Mouse (Mus musculus): ENCODE measurements around the gene Fhl4.

Gene Fhl4

DNA sequence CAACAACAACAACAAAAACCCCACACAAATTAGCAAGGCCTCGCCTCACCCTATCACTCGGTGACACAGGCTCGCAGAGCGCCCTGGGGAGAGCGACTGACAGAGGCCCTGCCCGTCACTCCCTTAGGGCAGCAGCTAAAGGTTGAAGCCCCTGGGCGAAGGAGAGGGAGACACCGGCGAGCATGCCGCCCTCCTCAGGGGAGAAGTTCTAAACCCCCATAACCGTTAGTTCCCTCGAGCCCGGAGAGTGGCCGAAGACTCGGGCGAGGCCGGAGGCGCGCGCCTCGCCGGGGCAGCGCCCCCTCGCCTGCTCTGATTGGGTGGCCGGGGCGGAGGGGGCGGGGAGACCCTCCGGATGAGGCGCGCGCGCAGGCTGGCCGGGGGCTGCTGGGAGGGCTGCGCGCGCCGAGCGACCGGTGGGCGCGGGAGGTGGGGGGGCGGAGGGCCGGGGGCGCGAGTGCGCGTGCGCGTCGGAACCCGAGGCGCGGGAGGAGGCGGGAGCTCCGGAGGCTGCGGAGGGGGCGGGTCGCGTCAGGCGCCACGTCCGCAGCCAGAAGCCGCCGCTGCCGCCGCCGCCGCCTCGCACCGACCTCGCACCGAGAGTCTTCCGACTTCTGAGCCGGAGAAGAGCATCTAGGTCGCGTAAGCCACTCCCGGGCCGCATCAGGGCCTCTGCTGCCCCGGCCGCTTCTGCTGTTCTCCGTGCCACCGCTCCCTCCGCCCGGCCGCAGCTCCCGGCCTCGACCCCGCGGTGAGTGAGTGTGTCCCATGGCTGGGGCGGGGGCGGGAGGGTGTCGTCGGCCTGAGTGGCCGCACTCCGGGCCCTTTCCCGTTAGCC is at the start of gene Fhl4, which contains the start of gene Tmem263:
TSS of gene Fhl4 (minus strand) at position 249 of the 838 bp plus-strand sequence.
TSS of gene Tmem263 (plus strand) at position 381 of the 838 bp plus-strand sequence.
- DNase-seq: peak; percentile 87

DNA sequence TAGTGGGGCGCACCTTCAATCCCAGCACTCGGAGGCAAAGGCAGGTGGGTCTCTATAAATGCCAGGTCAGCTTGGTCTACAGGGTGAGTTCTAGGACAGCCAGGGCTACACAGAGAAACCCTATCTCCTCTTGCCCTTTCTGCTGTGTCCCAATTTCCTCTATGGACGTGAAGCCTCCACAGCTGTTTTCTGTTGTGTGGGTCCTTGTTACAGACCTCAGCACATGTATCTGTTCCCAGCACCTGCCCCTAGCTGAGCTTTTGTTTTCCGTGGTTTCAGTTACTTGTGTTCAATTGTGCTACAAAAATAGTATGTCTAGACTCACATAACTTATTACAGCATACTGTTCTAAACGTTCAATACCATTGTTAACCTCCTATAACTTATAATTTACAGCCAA is 46.9 kb upstream of the Fhl4 start:
- no peak for DNase-seq

GRCm38 (mm10) chr10:85146282-85146681 is 44.0 kb upstream of the Fhl4 start:
- DNase-seq: no peak

DNA sequence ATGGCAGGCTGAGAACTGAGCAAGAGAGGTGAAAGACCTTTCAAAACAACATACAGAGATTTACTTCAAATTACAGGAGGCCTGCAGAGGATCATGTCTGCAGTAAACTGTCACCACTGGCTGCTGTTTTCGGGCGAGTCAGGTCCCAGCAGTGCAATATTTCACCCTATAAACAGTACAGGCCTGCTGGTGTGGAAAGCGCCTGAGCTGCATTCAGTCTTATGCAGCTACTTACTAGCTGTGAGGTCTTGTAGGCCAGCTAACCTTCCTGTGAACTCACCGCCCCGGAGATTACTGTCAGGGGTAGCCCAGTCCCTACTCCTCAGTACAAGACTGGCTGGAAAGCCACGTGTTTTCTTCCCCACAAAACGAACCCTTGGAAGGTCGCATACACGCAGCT is 39.2 kb upstream of the Fhl4 start:
- DNase-seq: no peak

GRCm38 (mm10) chr10:85136573-85136972 is 34.3 kb upstream of the Fhl4 start:
- DNase-seq: no peak

GRCm38 (mm10) chr10:85128453-85128852 is 26.2 kb upstream of the Fhl4 start:
- no peak for DNase-seq

GRCm38 (mm10) chr10:85127395-85128287 is 25.3 kb upstream of the Fhl4 start, which contains the start of gene Mterf2:
Mterf2 (minus strand) TSS chr10:85128027.
- DNase-seq: peak; percentile 90

DNA sequence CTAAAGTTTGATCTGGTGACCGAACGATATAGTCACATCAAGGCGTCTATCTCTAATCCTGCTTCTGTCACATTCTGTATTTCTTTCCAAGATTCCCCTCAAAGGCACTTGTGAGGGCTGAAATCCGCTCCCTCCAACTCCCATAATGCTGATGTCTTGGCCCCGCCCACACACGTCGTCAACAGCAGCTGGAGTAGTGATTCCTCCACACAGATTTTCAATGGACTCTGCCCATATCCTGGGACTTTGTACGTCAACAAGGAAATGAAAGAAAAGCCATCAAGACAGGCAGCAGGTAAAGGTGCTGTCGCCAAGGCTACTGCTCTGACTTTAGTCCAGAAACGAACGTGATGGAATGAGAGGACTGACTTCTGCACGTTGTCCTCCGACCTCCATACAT is 22.9 kb upstream of the Fhl4 start:
- DNase-seq: no peak

- DNase-seq: no peak
These were observed 12.1 kb upstream of the Fhl4 start for GRCm38 (mm10) chr10:85114409-85114808.

DNA sequence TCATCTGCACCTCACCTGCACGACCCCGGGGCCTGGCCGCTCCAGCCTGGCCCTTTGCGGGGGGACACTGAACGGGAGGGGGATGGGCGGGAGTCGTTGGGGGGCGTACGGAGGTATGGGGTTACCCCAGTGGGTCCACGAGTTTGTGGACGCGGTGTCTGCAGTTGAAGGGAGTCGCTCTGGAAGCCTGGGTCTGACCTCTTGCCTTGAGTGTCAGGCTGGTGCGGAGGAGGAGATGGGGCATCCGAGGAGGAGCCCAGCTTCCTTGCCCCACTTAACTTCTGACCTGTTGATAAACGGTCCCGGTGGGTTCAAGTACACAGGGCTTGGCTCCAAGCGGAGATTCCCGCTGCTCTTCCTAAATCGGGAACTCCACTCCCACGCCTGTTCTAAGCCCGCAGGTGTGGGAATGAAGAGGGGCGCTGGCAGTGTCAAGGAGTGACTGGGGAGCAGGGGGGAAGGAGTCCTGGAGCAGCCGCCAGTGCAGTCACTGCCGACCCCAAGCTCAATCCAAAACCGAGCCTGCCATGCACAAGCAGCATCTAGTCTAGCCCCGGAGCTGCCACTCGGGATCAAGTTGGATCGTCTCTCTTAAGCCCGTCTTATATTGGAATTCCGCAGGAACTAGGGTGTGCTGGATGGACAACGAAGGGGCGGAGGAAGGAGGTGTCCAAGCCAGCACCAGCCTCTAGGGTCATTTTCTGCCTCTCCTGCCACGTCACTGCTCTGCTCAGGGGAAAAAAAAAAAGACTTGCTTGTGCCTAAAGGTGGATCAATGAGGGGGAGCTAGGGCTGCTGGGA is 990 bp upstream of the Fhl4 start:
- peak; percentile 11 for DNase-seq

GRCm38 (mm10) chr10:85101841-85102240 is 454 bp downstream of the Fhl4 start:
- DNase-seq: peak; percentile 16

- no peak for DNase-seq
These were observed 30.6 kb downstream of the Fhl4 start for GRCm38 (mm10) chr10:85071605-85072152.

- no peak for DNase-seq
These were observed 47.4 kb downstream of the Fhl4 start for GRCm38 (mm10) chr10:85054876-85055275.

DNA sequence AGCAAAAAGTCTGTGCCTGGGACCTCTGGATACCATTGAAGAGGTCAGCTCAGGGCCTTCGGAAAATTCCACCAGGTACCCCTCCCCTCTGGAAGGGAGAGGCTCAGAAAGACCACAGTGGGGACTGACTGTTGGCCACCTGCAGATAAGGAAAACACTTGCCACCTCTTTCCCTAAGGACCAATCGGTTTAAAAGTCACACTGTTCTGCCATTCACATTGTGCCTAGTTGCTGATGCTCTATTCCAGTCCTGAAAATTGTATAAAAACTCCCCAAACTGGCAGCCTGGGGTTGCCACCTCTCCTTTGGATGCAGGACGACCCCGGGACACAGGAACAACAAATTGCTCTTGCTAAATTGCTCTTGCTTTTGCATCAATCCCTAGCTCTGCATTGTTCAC is 49.8 kb downstream of the Fhl4 start:
- no peak for DNase-seq

DNA sequence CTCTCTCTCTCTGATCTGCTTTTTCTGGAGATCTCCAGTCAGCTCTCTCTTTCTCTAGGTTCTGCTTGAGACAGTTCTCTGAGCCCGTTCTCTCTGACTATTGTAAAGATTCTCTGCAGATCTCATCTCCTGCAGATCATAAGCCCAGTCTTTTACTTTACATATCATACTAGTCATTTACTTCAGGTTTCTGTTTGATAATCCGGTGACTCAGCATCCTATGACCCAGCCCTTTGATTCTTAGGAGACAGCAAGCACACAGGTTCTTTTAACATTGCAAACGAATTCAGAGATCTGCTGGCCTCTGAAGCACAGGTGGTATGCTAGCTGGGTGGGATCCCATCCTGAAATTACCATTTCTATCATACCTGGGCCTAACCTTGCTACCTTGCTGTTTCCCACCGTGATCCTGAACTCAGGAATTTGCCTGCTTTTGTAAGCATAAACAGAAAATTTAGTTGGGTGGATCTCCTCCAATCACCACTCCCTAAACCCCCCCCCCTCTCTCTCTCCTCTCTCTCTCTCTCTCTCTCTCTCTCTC is 51.6 kb downstream of the Fhl4 start:
- no peak for DNase-seq

GRCm38 (mm10) chr10:85048008-85048407 is 54.3 kb downstream of the Fhl4 start:
- no peak for DNase-seq

DNA sequence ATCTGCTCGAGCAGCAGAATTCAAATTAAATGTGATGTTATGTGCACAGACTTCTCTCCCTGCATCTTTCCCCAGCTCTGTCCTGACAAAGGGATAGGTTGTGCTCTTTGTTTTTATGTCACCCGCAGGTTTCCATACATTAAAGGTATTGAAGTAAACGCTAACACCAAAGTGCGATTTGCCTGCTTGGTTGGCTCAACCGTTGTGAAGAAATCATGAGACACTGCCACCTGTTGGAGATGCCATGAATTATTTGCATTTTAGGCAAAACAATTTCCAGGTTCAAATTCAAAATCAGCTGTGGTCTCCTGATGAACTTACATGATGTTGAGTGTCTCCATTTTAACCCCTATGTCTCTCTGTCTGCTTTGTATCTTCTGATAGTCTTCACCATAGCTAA is 55.7 kb downstream of the Fhl4 start:
- DNase-seq: no peak
